Mouse (Mus musculus) layer of hippocampus, postnatal 10 days (tissue): ENCODE measurements around the gene Ccdc87. TPM values are rescaled to one million over a fixed set of nuclear protein-coding genes. Genes with fewer than 3 reads are reported as not detected.
"Not testable (repeated sequence)": the region's sequence is repeated elsewhere in the genome, so short reads cannot be mapped to it uniquely, and the experiment has no call there.

Experiments used
- DNase-seq, 2 experiments: peaks; one replicate each; pipeline ENCODE4 v3.0.0; 2021; ENCODE audit warnings: low spot score in 2 of 2
- total RNA-seq, 2 experiments: library from RNA; stranded (reverse); gene quantifications; 2 replicates each; pipeline ENCODE4 v1.2.3; 2021

Ccdc87 gene
- total RNA-seq, 2 experiments from 2014 or later = 1.9 to 2.6 TPM

GRCm38 (mm10) chr19:4837049-4837448, 2.1 kb upstream of the Ccdc87 start:
- DNase-seq = no peak

- DNase-seq = no peak
Measured at GRCm38 (mm10) chr19:4838526-4839140, 533 bp upstream of the Ccdc87 start.

GRCm38 (mm10) chr19:4840848-4841247, 1.7 kb downstream of the Ccdc87 start:
- DNase-seq = no peak

GRCm38 (mm10) chr19:4842611-4843010, 3.4 kb downstream of the Ccdc87 start:
- DNase-seq = no peak

GRCm38 (mm10) chr19:4845846-4846245, 6.7 kb downstream of the Ccdc87 start:
- DNase-seq = no peak

GRCm38 (mm10) chr19:4847490-4847889, 8.3 kb downstream of the Ccdc87 start:
- DNase-seq = no peak

- no peak for DNase-seq
Measured at GRCm38 (mm10) chr19:4849800-4850199, 10.6 kb downstream of the Ccdc87 start.

- DNase-seq = no peak
Measured at GRCm38 (mm10) chr19:4850281-4850680, 11.1 kb downstream of the Ccdc87 start.

GRCm38 (mm10) chr19:4854552-4855469, 15.6 kb downstream of the Ccdc87 start, which contains the start of gene Ctsf:
Gene Ctsf (plus strand): TSS chr19:4855130.
- peak; percentile 84 to 89 for DNase-seq

- no peak for DNase-seq
Measured at GRCm38 (mm10) chr19:4855470-4855820, 16.3 kb downstream of the Ccdc87 start.

- no peak for DNase-seq
Measured at GRCm38 (mm10) chr19:4855951-4856350, 16.8 kb downstream of the Ccdc87 start.

GRCm38 (mm10) chr19:4859081-4859480, 19.9 kb downstream of the Ccdc87 start:
- DNase-seq = no peak

- no peak for DNase-seq
Measured at GRCm38 (mm10) chr19:4863048-4863447, 23.9 kb downstream of the Ccdc87 start.

- DNase-seq = peak in 1 of 2 experiments; percentile 25
Measured at GRCm38 (mm10) chr19:4865147-4865546, 26.0 kb downstream of the Ccdc87 start.

GRCm38 (mm10) chr19:4874613-4875012, 35.4 kb downstream of the Ccdc87 start:
- DNase-seq = not testable (repeated sequence)

GRCm38 (mm10) chr19:4876241-4876640, 37.1 kb downstream of the Ccdc87 start:
- DNase-seq = no peak

GRCm38 (mm10) chr19:4876755-4877154, 37.6 kb downstream of the Ccdc87 start:
- DNase-seq = no peak

GRCm38 (mm10) chr19:4877785-4878184, 38.6 kb downstream of the Ccdc87 start, which contains the start of gene Actn3:
Gene Actn3 (minus strand): TSS chr19:4877909.
- no peak for DNase-seq

GRCm38 (mm10) chr19:4878405-4879323, 39.5 kb downstream of the Ccdc87 start, which contains the start of gene Zdhhc24:
Gene Zdhhc24 (plus strand): TSS chr19:4878668.
- peak; percentile 99 for DNase-seq

- no peak for DNase-seq
Measured at GRCm38 (mm10) chr19:4879324-4879703, 40.1 kb downstream of the Ccdc87 start.

- no peak for DNase-seq
Measured at GRCm38 (mm10) chr19:4883961-4884360, 44.8 kb downstream of the Ccdc87 start.
